Mouse (Mus musculus): ENCODE data around the gene Ttll11. TPM values are rescaled to one million over a fixed set of nuclear protein-coding genes. Genes with fewer than 3 reads are reported as not detected.

The Ttll11 gene
- polyA plus RNA-seq, 1 experiment from 2014 or later = 0.88 TPM

DNA sequence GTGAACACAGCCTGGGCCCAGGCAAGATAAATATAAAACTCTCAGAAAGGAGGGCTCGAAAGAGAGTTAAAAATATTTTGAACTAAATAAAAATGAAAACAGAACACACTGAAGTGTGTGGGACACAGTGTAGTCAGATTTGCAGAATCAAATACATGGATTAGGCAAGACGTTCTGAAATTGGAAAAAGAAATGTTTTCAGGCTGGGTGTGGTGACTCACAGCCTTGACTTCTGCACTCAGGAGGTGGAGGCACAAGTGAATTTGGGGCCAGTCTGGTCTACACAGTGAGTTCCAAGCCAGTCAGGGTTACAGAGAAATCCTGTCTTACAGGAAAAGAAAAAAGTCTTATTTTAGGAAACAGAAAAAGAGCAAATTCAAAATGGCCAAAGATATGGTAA, 209.2 kb downstream of the Ttll11 start:
- Histone ChIP-seq H3K27me3 (no peaks in the 10 kb centered on the region), H3K27ac (no peak overlapping the region), H3K9me3 (replicated peaks) (no peaks in the 10 kb centered on the region), H3K4me1 (peaks cover 2% of the 10 kb centered on the region; the same call in 1 of the 2 replicates), H3K9ac (no peak overlapping the region), H3K36me3 (no peaks in the 10 kb centered on the region), H3K4me3 (replicated peaks) (no peak overlapping the region), H3K4me2 (no peak overlapping the region)
- ATAC-seq (replicated peaks; ENCODE audit: low FRiP score) = no peak
- WGBS = 87% methylated on average over 2 of the region's 2 CpGs

DNA sequence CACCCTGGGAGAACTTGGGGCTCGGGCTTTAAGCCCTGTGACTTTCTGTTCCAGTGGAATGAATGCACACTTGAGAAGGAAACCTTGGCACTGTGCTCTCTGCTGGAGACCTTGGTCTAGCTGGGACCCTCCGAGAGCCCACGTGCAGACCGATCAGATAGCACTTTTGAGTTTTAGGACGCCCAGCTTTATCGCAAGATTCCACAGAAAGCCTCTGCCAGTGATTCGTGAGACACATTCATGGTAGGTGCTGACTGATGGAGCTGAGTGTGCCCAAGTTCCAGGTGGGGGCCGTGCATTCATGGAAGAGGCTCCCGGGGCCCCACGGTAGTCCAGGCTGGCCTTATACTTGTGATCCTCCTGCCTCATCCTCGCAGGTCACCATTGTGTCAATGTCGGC, 210.3 kb downstream of the Ttll11 start:
- Histone ChIP-seq H3K4me1 (peaks cover 2% of the 10 kb centered on the region; the same call in 1 of the 2 replicates), H3K9ac (no peak overlapping the region), H3K27me3 (no peaks in the 10 kb centered on the region), H3K9me3 (replicated peaks) (no peaks in the 10 kb centered on the region), H3K36me3 (no peaks in the 10 kb centered on the region), H3K27ac (no peak overlapping the region), H3K4me3 (replicated peaks) (no peak overlapping the region), H3K4me2 (no peak overlapping the region)
- ATAC-seq (replicated peaks; ENCODE audit: low FRiP score) = no peak
- 89% methylated on average over 12 of the region's 12 CpGs for WGBS

DNA sequence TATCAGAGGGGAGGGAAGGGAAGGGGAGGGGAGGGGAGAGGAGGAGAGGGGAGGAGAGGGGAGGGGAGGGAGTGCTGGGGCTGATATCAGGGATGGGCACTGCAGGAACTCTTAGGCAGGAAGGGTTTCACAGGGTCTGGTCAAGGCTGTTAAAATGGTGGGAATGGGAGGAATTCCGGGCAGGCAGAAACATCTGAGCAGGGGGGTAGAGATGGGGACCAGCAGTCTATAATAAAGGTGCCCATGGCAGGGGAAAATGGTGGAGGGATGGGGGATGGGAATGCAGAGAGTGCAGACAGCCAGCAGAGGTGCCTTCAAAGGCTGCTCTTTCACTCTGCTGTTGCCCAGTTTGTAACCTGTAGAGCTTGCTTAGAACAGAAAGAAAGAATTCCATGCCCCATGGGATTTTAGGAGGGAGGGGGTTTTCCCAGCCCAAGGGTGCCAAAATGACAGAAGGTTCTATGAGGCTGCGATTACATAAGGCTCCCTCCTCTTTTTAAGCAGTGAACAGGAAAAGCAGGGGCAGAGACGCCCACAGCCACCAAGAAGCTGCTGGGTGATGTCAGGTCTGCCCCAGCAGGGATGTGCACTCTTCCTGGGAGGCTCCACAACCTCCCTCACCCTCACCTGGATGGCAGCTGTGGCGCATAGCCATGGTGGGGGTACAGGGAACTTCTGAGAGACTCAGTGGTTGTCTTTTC, 211.0 kb downstream of the Ttll11 start:
- H3K4me1 ChIP-seq = peaks cover 7% of the 10 kb centered on the region; the same call in 1 of the 2 replicates

DNA sequence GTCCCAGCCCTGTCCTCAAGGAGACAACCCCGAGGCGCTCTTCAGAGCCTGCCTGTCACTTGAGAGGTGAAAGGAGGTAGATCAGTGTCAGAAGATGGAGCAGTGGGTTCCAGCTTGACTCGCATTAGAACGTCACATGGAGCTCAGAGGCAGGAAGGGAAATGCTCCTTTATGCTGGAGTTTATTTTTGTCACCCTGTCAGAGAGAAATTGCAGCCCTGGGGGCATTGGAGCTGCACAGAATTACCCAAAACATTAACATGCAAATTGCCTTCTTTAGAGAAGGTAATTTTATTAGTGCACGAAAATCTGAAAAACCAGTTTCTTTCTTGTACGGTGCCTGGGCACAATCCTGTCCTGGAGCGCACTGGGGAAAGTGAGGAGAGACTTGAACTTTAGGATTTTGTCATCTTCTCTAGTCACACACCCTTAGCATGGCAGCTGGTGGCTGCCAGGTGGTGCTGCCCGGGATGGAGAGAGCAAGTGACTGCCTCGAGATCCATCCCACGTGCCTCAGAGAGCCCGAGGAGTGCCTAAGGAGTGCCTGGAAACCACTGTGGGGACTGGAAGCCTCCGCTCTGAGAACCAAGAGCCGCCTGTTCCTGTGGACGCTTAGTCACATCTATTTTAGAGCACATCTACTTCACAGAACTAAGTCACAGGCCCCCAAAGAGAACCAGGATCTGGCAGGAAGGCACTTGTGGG, 211.7 kb downstream of the Ttll11 start:
- ATAC-seq (replicated peaks; ENCODE audit: low FRiP score) = no peak
- no peak overlapping the region for H3K9ac ChIP-seq
- no peak overlapping the region for H3K4me2 ChIP-seq
- no peak overlapping the region for H3K4me3 ChIP-seq (replicated peaks)
- H3K4me1 ChIP-seq = peaks cover 7% of the 10 kb centered on the region; the same call in 1 of the 2 replicates
- H3K36me3 ChIP-seq = no peaks in the 10 kb centered on the region
- H3K27ac ChIP-seq = 0 out of 2 replicates have a peak overlapping the region, but pooled peaks have one; percentile 27
- no peaks in the 10 kb centered on the region for H3K9me3 ChIP-seq (replicated peaks)
- no peaks in the 10 kb centered on the region for H3K27me3 ChIP-seq
- WGBS = 29% methylated on average over 14 of the region's 14 CpGs

More for the DNA sequence above, 211.0 kb downstream of the Ttll11 start:
- Histone ChIP-seq H3K36me3 (no peaks in the 10 kb centered on the region), H3K9ac (no peak overlapping the region), H3K9me3 (replicated peaks) (no peaks in the 10 kb centered on the region), H3K4me2 (no peak overlapping the region), H3K27me3 (no peaks in the 10 kb centered on the region), H3K27ac (no peak overlapping the region), H3K4me3 (replicated peaks) (no peak overlapping the region)
- 53% methylated on average over 4 of the region's 4 CpGs for WGBS
- ATAC-seq (replicated peaks; ENCODE audit: low FRiP score) = no peak

DNA sequence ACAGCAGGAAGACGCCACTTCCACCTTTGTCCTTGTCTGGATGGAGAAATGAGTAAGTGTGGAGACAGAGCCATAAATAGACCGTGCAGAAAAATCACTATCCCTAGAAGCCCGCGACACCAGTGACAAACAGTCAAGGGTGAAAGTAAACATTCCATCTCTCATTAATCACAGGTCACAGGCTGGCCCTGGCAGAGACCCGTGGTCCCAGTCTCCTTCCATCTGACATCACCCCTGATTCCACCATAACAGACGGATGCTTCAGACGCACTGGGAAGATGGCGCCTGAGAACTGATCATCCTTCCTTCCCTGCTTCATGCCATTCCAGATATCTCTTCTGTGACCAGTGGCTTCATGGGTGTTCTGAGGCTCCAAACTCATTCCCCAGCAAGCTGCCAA, 215.4 kb downstream of the Ttll11 start:
- Histone ChIP-seq H3K9ac (no peak overlapping the region), H3K36me3 (no peaks in the 10 kb centered on the region)
- ATAC-seq (replicated peaks; ENCODE audit: low FRiP score) = no peak

DNA sequence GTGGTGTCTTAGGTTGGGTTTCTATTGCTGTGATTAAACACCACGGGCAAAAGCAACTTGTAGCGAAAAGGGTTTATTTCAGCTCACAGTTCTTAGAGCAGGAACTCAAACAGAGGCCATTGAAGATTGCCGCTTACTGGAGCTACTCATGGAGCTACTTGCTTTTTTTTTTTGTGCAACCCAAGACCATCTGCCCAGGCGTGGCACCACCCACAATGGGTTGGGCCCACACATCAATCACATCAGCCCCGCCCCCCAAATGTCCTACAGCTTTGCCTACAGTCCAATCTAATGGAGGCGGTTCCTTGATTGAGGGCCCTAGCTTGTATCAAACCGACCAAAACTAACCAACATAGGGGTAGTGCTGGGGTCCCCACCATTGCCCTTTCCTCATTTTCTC, 215.9 kb downstream of the Ttll11 start:
- Histone ChIP-seq H3K4me1 (peaks cover 7% of the 10 kb centered on the region; the same call in 1 of the 2 replicates), H3K4me2 (no peak overlapping the region), H3K27ac (no peak overlapping the region), H3K27me3 (no peaks in the 10 kb centered on the region), H3K36me3 (no peaks in the 10 kb centered on the region), H3K9ac (no peak overlapping the region), H3K4me3 (replicated peaks) (no peak overlapping the region), H3K9me3 (replicated peaks) (no peaks in the 10 kb centered on the region)
- ATAC-seq (replicated peaks; ENCODE audit: low FRiP score) = no peak
- 91% methylated on average over 7 of the region's 7 CpGs for WGBS

More for the DNA sequence above, 215.4 kb downstream of the Ttll11 start:
- Histone ChIP-seq H3K4me1 (peaks cover 7% of the 10 kb centered on the region; the same call in 1 of the 2 replicates), H3K9me3 (replicated peaks) (no peaks in the 10 kb centered on the region), H3K4me2 (no peak overlapping the region), H3K27ac (no peak overlapping the region), H3K4me3 (replicated peaks) (no peak overlapping the region), H3K27me3 (no peaks in the 10 kb centered on the region)
- WGBS = 39% methylated on average over 8 of the region's 8 CpGs

DNA sequence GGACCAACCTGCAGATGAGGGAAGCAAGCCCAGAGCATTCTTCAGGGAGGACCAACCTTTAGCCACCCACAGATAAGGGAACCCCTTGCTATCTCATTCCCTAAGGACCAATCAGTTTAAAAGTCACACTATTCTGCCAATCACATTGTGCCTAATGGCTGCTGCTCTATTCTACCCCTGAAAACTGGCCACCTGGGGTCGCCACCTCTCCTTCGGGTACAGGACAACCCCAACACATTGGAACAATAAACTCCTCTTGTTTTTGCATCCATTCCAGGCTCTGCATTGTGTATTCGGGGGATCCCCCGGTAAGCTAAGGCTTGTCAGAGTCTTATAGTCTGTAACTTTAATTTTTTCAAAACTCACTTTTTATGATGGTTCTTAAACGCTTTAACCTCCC, 218.3 kb downstream of the Ttll11 start:
- H3K27ac ChIP-seq = no peak overlapping the region
- no peaks in the 10 kb centered on the region for H3K9me3 ChIP-seq (replicated peaks)
- H3K4me1 ChIP-seq = peaks cover 4% of the 10 kb centered on the region
- no peak overlapping the region for H3K4me2 ChIP-seq
- H3K36me3 ChIP-seq = no peaks in the 10 kb centered on the region
- no peak overlapping the region for H3K9ac ChIP-seq
- H3K27me3 ChIP-seq = no peaks in the 10 kb centered on the region
- no peak for ATAC-seq (replicated peaks; ENCODE audit: low FRiP score)
- 81% methylated on average over 5 of the region's 5 CpGs for WGBS
- no peak overlapping the region for H3K4me3 ChIP-seq (replicated peaks)

DNA sequence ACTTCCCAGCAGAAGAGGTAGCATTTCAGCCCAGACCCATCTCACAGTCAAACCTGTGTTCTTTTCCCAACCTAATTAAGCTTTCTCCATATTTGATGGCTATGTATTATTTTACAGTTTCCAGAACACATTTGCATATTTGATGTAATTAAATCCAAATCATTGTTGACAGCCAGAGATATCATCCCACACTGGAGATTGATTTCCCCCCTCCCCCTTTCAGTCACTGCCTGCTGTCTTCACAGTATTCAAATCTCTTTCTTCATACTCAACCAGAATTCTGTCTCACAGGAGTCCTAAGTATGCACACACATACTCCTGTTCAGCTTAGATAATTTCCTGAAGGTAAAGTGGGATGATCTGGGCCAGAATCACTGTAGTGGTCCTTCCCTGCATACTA, 218.8 kb downstream of the Ttll11 start:
- no peaks in the 10 kb centered on the region for H3K27me3 ChIP-seq
- H3K4me3 ChIP-seq (replicated peaks) = no peak overlapping the region
- no peak for ATAC-seq (replicated peaks; ENCODE audit: low FRiP score)
- H3K4me1 ChIP-seq = peaks cover 4% of the 10 kb centered on the region
- no peaks in the 10 kb centered on the region for H3K9me3 ChIP-seq (replicated peaks)
- no peaks in the 10 kb centered on the region for H3K36me3 ChIP-seq
- H3K27ac ChIP-seq = no peak overlapping the region
- H3K9ac ChIP-seq = no peak overlapping the region
- no peak overlapping the region for H3K4me2 ChIP-seq

DNA sequence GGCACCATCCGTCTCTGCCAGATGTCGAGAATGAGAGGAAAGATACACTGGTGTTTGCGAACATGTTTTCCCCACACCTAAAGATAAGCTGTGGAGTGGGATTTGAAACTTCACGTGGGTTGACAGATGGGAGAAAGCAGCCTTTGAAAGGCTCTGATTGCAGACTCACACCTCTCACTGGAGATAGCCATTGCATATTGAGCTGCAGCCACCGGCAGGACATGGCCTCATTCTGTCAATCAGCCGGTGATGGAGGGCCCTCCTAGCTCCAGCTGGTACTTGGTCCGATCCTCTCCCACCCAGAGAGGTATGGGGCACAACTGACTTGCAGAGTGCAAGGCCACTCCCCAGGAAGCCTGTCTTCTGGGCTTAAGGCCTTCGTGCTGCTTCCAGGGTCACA, 219.4 kb downstream of the Ttll11 start:
- 64% methylated on average over 8 of the region's 8 CpGs for whole genome bisulfite sequencing
- H3K36me3 ChIP-seq = no peaks in the 10 kb centered on the region
- no peak overlapping the region for H3K4me3 ChIP-seq (replicated peaks)
- no peaks in the 10 kb centered on the region for H3K9me3 ChIP-seq (replicated peaks)
- ATAC-seq (replicated peaks; ENCODE audit: low FRiP score) = no peak
- H3K9ac ChIP-seq = no peak overlapping the region
- no peak overlapping the region for H3K4me2 ChIP-seq
- no peak overlapping the region for H3K27ac ChIP-seq
- peaks cover 4% of the 10 kb centered on the region for H3K4me1 ChIP-seq
- H3K27me3 ChIP-seq = no peaks in the 10 kb centered on the region

DNA sequence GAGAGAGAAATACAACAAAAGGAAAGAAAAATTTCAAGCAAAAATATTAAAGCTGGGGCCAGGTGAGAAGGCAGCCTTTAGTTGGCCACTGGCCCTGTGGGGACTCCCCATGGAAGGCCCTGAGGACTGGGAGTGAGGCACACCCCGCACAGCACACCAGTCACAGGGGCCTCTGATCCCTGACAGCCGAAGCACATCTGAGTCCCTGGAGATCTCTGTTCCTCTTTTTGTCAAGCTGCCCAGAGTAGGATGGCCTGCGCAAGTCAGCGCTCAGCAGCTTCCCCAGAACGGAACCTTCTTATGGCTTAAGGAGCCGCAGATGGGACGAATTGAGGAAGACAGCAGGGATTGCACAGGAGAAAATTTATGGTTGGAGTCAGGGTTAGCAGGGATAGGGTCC, 223.2 kb downstream of the Ttll11 start:
- H3K36me3 ChIP-seq = no peaks in the 10 kb centered on the region
- H3K27me3 ChIP-seq = no peaks in the 10 kb centered on the region
- 43% methylated on average over 7 of the region's 7 CpGs for WGBS
- no peak overlapping the region for H3K4me2 ChIP-seq
- no peak overlapping the region for H3K27ac ChIP-seq
- H3K9me3 ChIP-seq (replicated peaks) = no peaks in the 10 kb centered on the region
- no peak overlapping the region for H3K9ac ChIP-seq
- no peaks in the 10 kb centered on the region; the same call in 1 of the 2 replicates for H3K4me1 ChIP-seq
- no peak for ATAC-seq (replicated peaks; ENCODE audit: low FRiP score)
- no peak overlapping the region for H3K4me3 ChIP-seq (replicated peaks)

DNA sequence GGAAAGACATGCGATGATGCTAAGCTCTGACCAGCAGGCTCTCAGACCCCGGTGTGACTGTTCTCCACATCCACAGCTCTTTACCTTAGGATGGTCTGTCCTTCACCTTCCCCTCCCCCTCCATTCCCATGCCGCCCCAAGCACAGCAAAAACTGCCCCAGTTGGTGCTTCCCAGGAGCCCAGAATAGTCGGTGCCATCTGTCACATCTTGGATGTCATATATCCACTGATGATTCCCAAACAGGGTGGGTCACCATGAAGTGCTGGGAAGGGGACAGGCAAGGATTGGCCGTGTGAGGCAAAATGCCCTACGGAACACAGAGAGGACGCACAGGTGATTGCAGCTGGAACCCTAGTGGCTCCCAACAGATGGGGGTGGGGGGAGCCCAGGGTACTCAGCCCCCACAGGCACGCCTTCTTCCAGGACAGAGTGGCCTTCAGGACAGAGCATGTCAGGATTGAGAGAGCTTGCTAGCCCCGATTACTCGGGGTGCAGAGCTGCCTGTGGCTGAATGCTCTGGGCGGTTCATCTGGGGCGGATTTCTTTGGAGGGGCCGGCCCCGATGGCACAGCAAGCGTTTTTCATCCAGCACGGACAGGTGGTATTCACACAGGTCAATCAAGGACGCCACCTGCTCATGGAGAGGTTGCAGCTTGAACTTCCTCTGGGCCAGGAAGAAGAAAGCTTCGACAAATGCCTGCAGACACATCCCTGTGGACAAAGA, 227.8 kb downstream of the Ttll11 start:
- H3K4me1 ChIP-seq = peaks cover 10% of the 10 kb centered on the region
- no peaks in the 10 kb centered on the region for H3K36me3 ChIP-seq
- ATAC-seq (replicated peaks; ENCODE audit: low FRiP score) = no peak
- H3K27ac ChIP-seq = no peak overlapping the region
- no peaks in the 10 kb centered on the region for H3K27me3 ChIP-seq
- no peak overlapping the region for H3K4me2 ChIP-seq
- WGBS = 79% methylated on average over 18 of the region's 18 CpGs
- H3K9ac ChIP-seq = no peak overlapping the region
- H3K9me3 ChIP-seq (replicated peaks) = no peaks in the 10 kb centered on the region
- no peak overlapping the region for H3K4me3 ChIP-seq (replicated peaks)

DNA sequence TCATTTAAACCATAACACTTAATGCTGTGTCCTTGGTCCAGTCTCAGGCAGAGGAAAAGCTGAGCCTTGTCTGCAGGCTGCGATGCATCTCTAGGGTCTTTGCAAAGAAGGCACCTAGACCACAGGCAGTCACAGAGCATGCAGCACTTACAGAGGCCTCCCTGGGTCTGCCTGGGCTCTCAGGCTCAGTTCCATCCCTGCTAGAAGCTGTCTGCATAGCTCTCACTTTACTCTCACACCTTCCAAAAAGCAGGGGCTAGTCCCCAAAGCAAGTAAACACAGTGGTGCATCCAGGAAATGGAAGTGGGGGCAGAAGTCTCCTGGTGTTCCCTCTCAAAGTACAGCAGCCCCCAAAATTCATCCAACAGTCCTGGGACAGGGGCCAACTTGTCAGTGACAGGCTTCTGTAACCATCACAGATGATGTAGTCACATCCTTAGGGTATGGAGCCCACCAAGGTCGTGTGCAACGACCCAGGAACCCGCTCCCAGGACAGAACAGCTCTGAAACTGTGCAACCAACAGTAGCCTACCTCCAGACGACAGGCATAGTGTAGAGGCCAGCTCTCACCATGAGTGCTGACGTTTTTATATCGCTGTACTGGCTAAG, 229.1 kb downstream of the Ttll11 start:
- no peaks in the 10 kb centered on the region for H3K9me3 ChIP-seq (replicated peaks)
- H3K27me3 ChIP-seq = no peaks in the 10 kb centered on the region
- H3K36me3 ChIP-seq = no peaks in the 10 kb centered on the region
- WGBS = 39% methylated on average over 7 of the region's 7 CpGs
- H3K9ac ChIP-seq = no peak overlapping the region
- peaks cover 10% of the 10 kb centered on the region for H3K4me1 ChIP-seq
- ATAC-seq (replicated peaks; ENCODE audit: low FRiP score) = no peak
- H3K27ac ChIP-seq = no peak overlapping the region
- no peak overlapping the region for H3K4me3 ChIP-seq (replicated peaks)
- H3K4me2 ChIP-seq = no peak overlapping the region
